Mouse (Mus musculus) ES-Bruce4 (cell line): ENCODE data around the gene Sdf2. TPM values are rescaled to one million over a fixed set of nuclear protein-coding genes. Genes with fewer than 3 reads are reported as not detected.

Experiments
- H3K27ac ChIP-seq: 2 replicates; pipeline ENCODE4 v1.5.1; 2012; ENCODE audit warnings: low read length, inconsistent platforms; ENCODE audit not compliant: insufficient read depth
- H3K27me3 ChIP-seq: 2 replicates; pipeline ENCODE4 v1.6.1; 2012; ENCODE audit warnings: mild to moderate bottlenecking, low read length, inconsistent platforms; ENCODE audit not compliant: control insufficient read depth, poor library complexity, insufficient read depth, severe bottlenecking
- H3K36me3 ChIP-seq: 2 replicates; pipeline ENCODE4 v1.6.1; 2012; ENCODE audit warnings: inconsistent platforms, mild to moderate bottlenecking, low read length, moderate library complexity; ENCODE audit not compliant: control insufficient read depth, poor library complexity, insufficient read depth, severe bottlenecking
- H3K4me1 ChIP-seq: one replicate; pipeline ENCODE4 v1.8.1; 2011; ENCODE audit warnings: low read length; ENCODE audit not compliant: control insufficient read depth, insufficient read depth
- H3K4me3 ChIP-seq: 2 replicates; pipeline ENCODE4 v1.5.1; 2011; ENCODE audit warnings: low read depth, mild to moderate bottlenecking, low read length
- H3K9ac ChIP-seq: 2 replicates; pipeline ENCODE4 v1.6.1; 2012; ENCODE audit warnings: low read depth, mild to moderate bottlenecking, inconsistent platforms; ENCODE audit not compliant: poor library complexity, severe bottlenecking
- H3K9me3 ChIP-seq: replicated peaks from 2 replicates; pipeline ENCODE4 v1.6.1; 2012; ENCODE audit warnings: mild to moderate bottlenecking, low read length, inconsistent platforms; ENCODE audit not compliant: control insufficient read depth, poor library complexity, insufficient read depth, severe bottlenecking
- CTCF ChIP-seq: IDR thresholded peaks from one replicate; pipeline ENCODE4 v1.8.1; 2011; ENCODE audit warnings: low read depth, low read length
- EP300 ChIP-seq: IDR thresholded peaks from 2 replicates; pipeline ENCODE4 v1.6.1; 2011; ENCODE audit warnings: low read depth, low read length; ENCODE audit not compliant: insufficient read depth
- POLR2A ChIP-seq: IDR thresholded peaks from one replicate; pipeline ENCODE4 v1.8.1; 2011; ENCODE audit warnings: low read length; ENCODE audit not compliant: insufficient read depth
- polyA plus RNA-seq: library from polyadenylated mRNA; stranded (reverse); fragments of >200 nt; gene quantifications from 2 replicates; pipeline ENCODE4 v1.2.4, GENCODE M21; 2011; ENCODE audit warnings: low read depth; ENCODE audit not compliant: missing spikeins, insufficient read depth, insufficient read length

Sdf2 gene
- polyA plus RNA-seq, 1 experiment, result 56.6 TPM

DNA sequence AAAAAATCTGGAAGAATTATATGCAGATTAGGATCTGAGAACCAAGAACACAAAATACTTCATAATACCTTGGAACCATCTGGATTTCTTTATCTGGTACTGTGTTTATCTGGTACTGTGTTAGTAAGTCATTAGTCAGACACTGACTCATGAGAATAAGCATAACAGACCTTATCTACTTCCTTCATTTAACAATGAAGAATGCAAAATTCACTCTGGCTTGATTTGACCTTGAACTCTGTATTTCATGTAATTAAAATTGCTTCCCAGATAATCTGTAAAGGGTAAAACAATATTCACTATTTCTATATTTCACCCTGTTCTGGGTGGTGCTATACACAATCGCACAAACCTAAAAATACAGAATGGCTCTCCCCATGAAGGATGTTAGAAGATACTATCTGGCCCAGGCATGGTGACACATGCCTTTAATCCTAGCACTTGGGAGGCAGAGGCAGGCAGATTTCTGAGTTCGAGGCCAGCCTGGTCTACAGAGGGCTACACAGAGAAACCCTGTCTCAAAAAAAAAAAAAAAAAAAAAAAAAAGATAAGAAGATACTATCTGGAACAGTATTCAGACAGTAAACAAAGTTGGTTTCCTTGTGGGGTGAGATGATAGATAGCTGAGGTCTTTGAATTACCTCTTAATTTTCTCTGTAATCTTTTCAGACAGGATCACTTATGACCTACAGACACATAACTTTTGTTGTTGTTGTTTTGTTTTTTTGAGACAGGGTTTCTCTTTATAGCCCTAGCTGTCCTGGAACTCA lies 15.1 kb downstream of the Sdf2 start:
- TF ChIP-seq CTCF (no peak), EP300 (no peak), POLR2A (no peak)

DNA sequence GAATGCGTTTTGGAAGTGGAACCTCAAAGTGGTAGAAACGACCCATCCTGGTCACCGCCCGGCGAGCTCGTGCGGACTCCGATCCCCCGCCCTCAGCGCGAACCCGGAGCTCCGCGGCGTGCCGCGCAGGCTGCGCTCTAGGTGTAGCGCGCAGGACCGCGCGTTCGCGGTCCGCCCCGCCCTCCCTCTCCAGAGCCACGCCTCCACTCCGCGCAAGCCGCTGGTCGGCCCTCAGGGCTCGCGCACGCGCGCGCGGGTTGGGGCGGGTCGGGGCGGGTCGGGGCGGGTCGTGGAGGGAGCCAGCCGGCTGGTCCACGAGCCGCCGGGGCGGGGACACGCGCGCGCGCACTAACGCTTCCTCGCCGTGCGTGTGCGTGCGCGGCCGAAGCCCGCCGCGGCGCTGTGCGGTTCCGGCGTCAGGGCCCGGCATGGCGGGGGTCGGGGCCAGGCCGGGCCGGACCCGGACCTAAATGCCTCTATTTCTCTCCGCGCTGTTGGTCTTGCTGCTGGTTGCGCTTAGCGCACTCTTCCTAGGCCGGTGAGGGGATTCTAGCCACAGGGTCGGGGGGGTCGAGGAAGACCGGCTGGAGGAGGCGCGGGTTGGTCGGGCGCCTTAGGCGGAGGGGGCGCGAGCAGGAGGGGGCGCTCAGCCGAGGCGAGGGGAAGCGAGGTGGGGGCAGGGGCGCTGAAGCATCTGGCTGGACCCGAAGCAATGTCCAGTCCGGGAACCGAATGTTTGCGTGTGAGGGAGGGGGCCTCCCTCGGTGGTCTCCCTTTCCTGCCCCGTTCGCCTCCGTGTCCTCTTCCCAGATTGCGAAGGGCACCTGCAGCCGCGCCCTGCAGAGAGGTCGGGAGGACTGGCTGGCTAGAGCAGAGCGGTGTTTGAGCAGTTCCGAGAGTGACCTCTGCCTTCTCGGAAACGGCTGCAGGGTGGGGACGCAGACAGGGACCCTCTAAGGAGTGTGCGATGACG lies 16.1 kb downstream of the Sdf2 start, which contains the start of gene 2610507B11Rik:
TSS of gene 2610507B11Rik (plus strand) at position 373 of the 973 bp plus-strand sequence.
- Histone ChIP-seq H3K9ac (peak within 1 kb of the TSS; percentile 88), H3K4me3 (peak within 1 kb of the TSS; percentile 82), H3K27ac (peak within 1 kb of the TSS; percentile 55; the same call in 1 of the 2 replicates), H3K4me1 (no peaks in the 10 kb centered on the region), H3K36me3 (peaks cover 32% of the 10 kb centered on the region), H3K9me3 (no peaks in the 10 kb centered on the region), H3K27me3 (no peaks in the 10 kb centered on the region; the same call in 1 of the 2 replicates)
- 0 out of 2 replicates have a peak, but pooled peaks have one; percentile 5 for TF ChIP-seq EP300
- TF ChIP-seq CTCF, result no peak
- peak; percentile 11 for TF ChIP-seq POLR2A

More for the DNA sequence above, 15.1 kb downstream of the Sdf2 start:
- Histone ChIP-seq H3K4me3 (no peak overlapping the region), H3K4me1 (no peaks in the 10 kb centered on the region), H3K27me3 (no peaks in the 10 kb centered on the region; the same call in 1 of the 2 replicates), H3K9ac (no peak overlapping the region), H3K9me3 (no peaks in the 10 kb centered on the region), H3K27ac (no peak overlapping the region), H3K36me3 (peaks cover 24% of the 10 kb centered on the region)

DNA sequence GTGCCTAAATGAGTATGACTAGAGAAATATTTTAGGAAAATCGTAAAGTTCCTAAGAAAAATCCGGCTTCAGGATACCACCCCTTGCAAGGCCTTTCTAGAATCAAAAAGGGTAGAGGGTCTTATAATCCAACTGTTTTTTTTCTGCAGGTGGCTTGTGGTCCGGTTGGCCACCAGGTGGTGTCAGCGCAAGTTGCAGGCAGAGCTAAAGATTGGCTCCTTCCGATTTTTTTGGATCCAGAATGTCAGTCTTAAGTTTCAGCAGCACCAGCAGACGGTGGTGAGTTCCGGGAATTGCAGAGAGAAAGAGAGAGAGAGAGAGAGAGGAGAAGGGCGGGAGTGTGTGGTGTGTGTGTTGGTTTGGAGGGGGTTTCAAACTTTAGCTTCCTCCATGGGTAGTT lies 17.0 kb downstream of the Sdf2 start:
- H3K27me3 ChIP-seq, result no peaks in the 10 kb centered on the region; the same call in 1 of the 2 replicates
- TF ChIP-seq EP300 (no peak), CTCF (peak; percentile 67), POLR2A (no peak)
- peak overlapping the region; percentile 36; the same call in 1 of the 2 replicates for H3K9ac ChIP-seq
- no peaks in the 10 kb centered on the region for H3K4me1 ChIP-seq
- H3K4me3 ChIP-seq, result peak overlapping the region; percentile 20; the same call in 1 of the 2 replicates
- H3K9me3 ChIP-seq, result no peaks in the 10 kb centered on the region
- no peak overlapping the region for H3K27ac ChIP-seq
- peaks cover 40% of the 10 kb centered on the region for H3K36me3 ChIP-seq

DNA sequence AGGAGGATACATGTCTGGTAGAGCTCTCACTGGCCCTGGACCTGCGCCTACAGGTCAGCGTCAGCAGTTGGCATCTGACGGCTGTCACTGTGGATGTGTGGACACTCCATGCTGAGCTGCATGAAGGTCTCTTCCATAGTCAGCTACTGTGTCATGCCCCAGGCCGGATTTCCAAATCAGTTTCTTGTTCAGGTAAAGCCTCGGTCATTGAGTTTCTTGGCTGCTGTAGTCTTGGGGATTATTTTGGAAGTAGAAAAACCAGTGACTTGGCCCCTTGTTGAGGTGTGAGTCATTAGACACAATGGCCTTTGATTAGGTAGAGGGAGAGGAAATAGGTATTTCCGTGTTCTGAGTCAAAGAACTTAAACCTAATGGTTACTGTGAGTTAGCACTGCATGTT lies 20.0 kb downstream of the Sdf2 start:
- Histone ChIP-seq H3K9ac (no peak overlapping the region), H3K36me3 (peaks cover 70% of the 10 kb centered on the region), H3K9me3 (no peaks in the 10 kb centered on the region), H3K4me1 (no peaks in the 10 kb centered on the region), H3K27me3 (no peaks in the 10 kb centered on the region), H3K27ac (no peak overlapping the region), H3K4me3 (no peak overlapping the region)
- no peak for TF ChIP-seq CTCF
- no peak for TF ChIP-seq EP300
- no peak for TF ChIP-seq POLR2A

DNA sequence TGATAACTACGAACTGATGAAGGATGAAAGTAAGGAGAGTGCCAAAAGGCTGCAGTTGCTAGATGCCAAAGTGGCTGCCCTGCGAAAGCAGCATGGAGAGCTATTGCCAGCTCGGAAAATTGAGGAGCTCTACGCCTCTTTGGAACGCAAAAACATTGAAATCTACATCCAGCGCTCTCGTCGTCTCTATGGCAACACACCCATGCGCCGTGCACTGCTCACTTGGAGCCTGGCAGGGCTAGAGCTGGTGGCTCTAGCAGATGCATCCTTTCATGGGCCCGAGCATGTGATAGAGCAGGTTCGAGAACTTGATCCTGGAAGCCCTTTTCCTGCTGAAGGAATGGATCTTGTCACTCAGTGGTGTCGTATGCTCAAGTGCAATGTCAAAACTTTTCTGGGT lies 26.4 kb downstream of the Sdf2 start:
- Histone ChIP-seq H3K4me1 (no peaks in the 10 kb centered on the region), H3K4me3 (no peak overlapping the region), H3K9me3 (no peaks in the 10 kb centered on the region), H3K9ac (no peak overlapping the region), H3K36me3 (peaks cover 91% of the 10 kb centered on the region), H3K27me3 (no peaks in the 10 kb centered on the region), H3K27ac (no peak overlapping the region)
- no peak for TF ChIP-seq CTCF
- no peak for TF ChIP-seq EP300
- no peak for TF ChIP-seq POLR2A
